Mouse (Mus musculus): ENCODE data around the gene Setd1a. TPM values are rescaled to one million over a fixed set of nuclear protein-coding genes. Genes with fewer than 3 reads are reported as not detected.

Setd1a gene
- total RNA-seq, 2 experiments from 2014 or later: 7.7 to 35.2 TPM

DNA sequence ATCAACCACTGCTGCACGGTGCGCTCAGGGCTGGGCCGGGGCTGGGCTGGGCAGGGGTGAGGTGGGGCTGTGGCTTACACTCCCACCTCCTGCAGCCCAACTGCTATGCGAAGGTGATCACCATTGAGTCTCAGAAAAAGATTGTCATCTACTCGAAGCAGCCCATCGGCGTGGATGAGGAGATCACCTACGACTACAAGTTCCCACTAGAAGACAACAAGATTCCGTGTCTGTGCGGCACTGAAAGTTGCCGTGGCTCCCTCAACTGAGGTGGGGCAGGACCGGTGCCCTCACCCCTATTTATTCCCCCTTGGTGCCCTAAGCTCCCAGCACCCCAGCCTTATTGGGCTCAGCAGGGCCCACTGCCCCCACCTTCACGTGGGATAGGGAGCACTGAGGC is 22.7 kb downstream of the Setd1a start:
- no peak for ATAC-seq (ENCODE audit: poor library complexity, severe bottlenecking)

DNA sequence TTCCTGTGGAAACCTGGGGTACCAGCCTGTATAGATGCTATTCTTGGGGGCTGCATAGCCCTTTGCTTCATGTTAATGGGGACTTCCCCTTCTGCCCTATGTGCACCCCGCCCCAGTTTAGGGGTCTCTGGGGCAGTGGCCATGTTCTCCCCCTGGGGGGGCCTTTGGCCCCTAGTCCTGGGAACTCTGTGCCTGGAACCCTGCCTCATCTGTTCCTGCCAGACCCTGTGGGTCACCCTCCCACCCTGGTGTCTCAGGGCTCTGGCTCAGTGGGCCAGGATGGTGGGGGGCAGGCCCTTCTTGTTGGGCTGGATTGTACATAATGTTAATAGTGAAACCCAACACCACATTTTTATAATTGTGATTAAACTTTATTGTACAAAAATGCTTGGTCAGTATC is 23.3 kb downstream of the Setd1a start:
- ATAC-seq (ENCODE audit: poor library complexity, severe bottlenecking): no peak

DNA sequence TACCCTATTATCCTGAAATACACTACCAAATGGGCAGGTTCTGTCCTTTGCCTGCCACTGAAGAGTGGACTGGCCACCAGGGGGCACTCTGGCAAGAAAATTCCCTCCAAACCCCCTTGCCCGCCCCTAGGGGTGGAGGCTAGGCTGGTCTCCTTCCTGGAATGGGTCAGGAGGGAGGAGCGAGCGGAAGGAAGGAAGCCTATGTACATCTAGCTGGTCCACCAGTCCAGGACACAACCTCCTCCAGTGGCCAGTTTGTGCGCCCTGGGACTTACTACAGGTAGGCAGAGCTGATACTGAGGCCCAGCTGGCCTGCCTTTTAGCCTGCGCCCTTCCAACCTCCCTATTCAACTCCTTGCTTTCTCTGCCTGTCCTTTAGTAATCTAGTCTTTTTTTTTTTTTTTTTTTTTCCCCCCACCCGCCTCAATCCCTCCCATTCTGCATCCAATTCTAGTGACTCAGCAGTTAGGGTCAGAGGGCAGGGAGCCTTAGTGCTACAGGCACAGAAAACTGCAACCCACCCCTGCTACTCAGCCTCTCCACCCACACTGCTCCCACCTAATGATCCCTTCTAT is 24.1 kb downstream of the Setd1a start, which contains the start of gene Hsd3b7:
Hsd3b7 (plus strand) TSS at position 170 of the 575 bp plus-strand sequence.
- ATAC-seq (ENCODE audit: poor library complexity, severe bottlenecking): peak; percentile 92

DNA sequence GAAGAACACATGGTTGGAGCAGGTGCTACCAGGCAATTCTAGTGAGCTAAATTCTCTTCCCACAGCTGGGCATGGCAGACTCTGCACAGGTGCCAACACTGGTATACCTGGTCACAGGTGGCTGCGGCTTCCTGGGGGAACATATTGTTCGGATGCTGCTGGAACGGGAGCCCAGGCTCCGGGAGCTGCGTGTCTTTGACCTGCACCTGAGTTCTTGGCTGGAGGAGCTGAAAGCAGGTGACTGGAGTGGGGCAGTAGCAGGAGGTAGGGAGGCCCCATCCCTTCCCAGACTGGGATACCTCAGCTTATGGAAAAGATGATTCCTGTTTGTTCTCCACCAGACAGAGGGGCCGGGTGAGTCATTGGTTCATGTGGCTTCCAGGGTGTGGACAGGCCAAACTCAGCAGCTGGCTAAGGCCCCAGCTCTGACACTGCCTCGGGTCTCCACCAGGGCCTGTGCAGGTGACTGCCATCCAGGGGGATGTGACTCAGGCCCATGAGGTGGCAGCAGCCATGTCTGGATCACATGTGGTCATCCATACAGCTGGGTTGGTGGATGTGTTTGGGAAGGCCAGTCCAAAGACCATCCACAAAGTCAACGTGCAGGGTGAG is 24.6 kb downstream of the Setd1a start:
- ATAC-seq (ENCODE audit: poor library complexity, severe bottlenecking): no peak

DNA sequence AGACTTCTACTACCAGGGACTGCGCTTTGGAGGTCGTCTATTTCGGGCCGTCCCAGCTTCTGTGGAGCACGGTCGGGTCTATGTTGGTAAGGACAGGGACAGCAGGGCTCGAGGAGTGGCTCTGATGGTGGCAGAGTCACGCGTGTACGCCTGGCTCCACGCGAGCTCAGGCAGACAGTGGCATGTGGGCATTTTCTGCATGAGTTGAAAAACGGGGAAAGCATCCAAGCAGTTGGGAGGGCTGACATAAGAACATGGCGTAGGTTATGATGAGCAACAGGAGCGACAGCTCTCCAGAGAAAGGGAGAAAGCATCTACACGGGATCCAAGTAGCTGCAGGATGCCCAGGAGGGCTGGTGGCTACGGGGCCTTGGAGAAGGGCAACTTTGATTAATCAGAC is 25.8 kb downstream of the Setd1a start:
- ATAC-seq (ENCODE audit: poor library complexity, severe bottlenecking): no peak

DNA sequence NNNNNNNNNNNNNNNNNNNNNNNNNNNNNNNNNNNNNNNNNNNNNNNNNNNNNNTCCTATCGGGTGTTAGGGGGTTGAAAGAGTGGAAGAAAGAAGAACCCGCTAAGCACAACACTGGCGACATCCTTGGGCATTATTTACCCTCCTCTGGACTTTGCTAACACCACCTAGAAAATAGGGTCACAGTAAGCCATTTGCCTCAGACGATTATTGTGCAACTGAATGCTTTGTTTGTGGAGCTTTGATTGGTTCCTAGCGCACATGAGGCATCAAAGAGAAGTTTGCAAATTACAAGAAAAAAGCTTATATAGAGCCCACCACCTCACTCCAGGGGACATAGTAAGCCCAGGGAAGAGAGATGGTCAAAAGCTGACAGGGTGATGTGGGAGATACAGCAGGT is 32.4 kb downstream of the Setd1a start:
- no peak for ATAC-seq (ENCODE audit: poor library complexity, severe bottlenecking)

DNA sequence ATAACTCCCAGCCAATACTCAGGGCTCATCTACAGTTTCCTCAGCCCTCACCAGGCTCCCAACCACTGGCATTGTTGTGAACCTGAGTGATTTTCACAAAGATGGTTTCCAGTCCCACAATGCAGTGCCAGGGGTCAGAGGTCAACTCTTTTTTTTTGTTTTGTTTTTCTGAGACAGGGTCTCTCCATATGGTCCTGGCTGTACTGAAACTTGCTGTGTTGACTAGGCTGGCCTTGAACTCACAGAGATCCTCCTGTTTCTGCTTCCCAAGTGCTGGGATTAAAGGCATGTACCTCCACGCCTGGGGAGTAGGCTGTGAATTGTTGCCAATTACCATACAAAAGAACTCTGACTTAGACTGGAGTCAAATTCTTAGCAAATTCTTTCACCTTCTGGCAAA is 33.4 kb downstream of the Setd1a start:
- no peak for ATAC-seq (ENCODE audit: poor library complexity, severe bottlenecking)

DNA sequence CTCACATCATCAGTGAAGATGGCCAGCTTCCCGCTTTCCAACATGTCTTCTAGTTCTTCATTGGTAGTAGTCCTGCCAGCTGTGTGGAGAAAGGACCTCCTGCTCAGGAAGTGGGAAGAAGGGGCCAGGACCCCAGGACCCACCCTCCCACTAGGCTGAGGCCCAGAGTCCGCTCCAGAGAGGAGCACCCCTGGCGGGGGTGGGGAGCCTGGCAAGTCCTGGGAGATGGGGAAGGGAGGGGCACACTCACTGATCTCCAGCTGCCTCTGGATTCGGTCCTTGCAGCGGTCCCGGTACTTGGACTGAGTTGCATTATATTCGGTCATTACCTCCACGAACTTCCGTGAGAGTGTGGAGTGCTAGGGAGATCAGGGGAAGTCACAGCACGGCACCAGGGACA is 34.2 kb downstream of the Setd1a start:
- no peak for ATAC-seq (ENCODE audit: poor library complexity, severe bottlenecking)

DNA sequence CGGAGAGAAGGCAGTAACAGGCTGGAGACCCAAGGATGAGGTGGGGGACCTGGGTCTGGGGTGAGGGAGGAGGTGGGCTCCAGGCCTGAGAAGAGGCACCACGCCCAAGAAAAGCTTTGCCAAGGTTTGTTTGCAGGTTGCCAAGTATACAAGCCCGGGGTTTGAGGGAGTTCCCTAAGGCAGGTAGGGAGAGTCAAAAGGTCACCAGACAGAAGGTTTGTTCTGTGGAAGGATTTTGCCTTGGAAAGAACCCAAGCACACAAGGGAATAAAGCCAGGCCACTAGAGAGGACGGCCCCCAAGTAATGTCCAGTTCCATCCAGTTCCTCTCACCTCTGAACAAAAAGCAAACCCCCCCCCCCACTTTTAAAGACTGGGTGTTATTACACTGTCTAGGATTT is 34.8 kb downstream of the Setd1a start:
- no peak for ATAC-seq (ENCODE audit: poor library complexity, severe bottlenecking)

DNA sequence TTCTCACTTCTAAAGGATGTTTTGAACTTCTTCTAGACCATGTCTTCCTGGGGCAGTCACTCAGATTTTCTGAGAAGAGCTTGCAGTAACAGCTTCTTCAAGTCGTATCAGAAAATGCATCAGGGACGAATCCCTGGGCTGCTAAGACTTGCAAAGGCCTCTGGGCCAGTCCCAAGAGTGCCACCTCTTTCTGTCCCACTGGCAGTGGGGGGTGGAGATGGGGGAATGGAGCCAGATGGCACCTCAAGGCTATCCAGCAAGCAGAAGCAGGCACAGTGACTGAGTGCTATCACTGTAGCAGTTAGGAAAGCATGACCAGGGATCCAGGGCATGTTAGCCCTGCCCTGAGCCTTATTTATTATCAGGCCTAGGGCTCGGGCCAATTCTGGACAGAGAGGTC is 35.8 kb downstream of the Setd1a start:
- ATAC-seq (ENCODE audit: poor library complexity, severe bottlenecking): no peak

DNA sequence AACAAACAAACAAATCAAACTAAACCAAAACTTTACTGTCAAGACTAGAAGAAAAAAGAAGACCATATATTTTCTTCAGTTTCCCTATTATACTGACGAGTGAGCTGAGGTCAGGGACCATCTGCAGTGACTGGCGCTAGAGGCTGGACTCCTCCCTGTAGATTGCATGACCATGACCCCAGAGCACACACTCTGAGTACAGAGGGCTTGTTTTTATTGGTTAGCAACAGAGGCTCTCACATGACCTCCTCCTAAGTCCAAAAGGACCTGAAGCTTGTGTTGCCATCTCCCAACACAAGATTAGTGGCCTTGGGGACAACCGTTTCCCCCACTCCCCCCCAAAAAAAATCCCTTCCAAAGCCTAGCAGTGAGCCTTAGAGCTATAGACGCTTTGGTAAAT is 37.4 kb downstream of the Setd1a start:
- ATAC-seq (ENCODE audit: poor library complexity, severe bottlenecking): no peak

DNA sequence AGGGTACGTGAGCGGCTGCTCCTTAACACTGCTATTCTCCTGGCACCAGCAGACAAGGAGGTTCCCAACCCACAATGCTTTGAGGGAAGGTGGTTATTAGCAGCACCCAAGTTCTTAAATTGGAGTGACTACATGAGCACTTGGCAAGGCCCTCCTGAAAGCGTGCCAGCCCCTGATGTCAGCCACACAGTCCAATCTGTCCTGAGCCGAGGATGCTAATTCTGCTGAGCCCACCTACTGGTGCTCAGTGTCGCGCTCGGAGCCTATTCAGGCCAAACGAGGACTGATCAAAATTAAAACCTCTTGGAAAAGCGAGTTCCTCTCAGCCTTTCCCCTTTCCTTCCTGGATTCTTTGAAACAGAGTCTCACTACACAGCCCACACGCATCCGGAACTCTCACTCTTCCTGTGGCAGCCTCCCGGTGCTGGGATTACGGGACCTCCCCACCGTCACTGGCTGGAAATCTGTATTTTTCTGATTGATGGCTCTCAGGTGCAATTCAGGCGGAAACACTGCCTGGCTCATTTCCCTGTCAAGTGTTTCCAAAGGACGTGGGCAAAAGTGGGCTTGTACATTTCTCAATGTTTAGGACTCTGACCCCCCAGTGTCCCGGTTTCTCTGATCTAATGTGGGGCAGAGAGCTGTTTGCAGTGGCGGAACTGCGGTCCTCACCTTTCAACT is 37.9 kb downstream of the Setd1a start:
- no peak for ATAC-seq (ENCODE audit: poor library complexity, severe bottlenecking)

DNA sequence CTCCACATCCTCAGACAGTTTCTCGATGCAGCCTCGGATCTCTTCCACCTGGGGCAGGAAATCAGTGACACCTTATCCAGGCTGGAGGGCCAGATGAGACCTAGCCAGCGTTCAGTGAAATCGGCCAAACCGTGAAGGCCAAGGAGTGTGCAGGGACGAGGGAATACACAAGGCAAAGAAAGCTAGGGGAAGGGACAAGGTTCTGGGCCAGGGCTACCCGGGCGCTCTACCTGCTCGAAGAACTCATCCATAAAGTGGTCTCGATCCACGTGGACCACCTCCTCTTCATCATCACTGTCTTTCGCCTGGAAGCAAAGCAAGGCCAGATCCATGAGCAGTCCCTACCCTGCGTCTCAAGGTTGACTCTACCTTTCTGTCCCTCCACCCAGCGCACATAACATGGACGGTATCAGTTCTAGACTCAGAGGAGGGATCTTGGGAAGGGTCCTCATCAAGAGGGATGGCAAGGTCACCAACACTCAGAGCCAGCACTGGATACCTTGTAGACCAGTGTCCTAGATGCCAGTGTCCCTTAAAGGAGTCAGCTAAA is 38.7 kb downstream of the Setd1a start:
- ATAC-seq (ENCODE audit: poor library complexity, severe bottlenecking): no peak

DNA sequence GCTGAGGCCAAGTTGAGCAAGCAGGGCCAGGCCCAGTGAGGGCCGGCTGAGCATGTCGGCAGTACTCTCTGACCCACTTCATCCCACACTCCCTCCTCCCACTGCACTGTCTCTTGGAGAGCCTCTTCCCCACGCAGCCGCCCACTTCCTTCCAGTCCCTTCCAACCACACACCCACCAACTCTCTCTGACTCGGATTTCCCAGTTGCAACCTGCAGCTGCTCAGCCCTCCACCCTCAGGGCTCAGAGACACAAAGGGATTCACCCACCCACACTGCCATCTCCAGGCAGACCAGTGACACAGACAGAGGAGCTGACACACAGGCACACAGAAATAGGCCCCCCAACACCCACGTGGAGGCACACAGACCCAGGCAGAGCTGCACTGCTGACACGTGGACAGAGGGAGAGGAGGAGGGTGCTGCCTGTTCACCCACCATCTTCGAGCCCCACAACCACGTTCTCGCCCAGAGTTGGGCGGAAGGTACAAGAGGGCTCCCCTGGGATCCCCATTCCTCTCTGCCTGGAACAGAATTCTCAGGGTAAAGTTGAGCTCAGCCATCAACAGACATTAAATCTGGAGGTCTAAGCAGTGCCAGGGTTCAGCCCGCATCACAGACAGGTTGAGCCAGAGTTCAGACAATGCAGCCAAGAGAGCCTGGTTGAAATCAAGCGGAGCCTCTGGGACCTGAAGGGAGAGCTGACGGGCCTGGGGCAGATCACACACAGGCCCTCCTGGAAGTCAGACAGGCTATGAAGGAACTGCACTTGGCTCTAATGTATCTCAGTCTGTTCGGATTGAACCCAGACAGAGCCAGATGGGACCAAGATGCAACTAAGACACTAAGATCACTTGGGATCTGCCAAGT is 39.7 kb downstream of the Setd1a start:
- peak; percentile 73 for ATAC-seq (ENCODE audit: poor library complexity, severe bottlenecking)

DNA sequence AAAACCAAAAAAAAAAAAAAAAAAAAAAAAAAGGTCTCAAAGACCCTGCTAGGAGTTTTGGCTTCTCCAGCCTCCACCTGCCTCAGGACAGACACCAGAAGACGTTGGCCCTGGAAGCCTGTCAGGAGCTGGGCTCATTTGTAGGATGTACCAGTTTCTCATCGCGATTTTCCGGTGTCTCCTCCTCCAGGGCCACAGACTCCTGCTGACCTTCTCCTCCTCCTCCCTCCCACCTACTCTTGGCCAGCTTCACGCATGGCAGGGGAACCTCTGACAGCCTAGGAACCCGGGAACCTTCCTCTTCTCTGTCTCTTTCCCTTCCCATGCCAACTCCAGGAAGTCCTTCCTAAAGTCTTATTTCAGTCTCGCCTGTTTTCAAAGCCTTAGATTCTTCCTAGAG is 40.6 kb downstream of the Setd1a start:
- no peak for ATAC-seq (ENCODE audit: poor library complexity, severe bottlenecking)

DNA sequence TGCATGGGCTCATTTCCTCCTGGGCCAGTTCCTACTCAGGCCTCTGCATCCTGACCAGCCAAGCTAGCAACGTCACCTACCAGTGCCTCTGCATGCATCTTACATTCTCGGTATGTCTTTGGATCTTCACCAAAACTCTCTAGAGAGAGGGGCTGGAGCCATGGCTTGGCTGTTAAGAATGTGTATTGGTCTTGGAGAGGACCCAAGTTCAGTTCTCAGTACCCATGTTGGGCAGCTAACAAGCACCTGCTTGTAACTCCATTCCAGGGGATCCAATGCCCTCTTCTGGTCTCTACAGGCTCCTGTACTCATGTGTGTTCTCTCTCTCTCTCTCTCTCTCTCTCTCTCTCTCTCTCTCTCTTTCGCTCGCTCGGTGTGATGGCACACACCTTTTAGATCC is 41.3 kb downstream of the Setd1a start:
- ATAC-seq (ENCODE audit: poor library complexity, severe bottlenecking): no peak

DNA sequence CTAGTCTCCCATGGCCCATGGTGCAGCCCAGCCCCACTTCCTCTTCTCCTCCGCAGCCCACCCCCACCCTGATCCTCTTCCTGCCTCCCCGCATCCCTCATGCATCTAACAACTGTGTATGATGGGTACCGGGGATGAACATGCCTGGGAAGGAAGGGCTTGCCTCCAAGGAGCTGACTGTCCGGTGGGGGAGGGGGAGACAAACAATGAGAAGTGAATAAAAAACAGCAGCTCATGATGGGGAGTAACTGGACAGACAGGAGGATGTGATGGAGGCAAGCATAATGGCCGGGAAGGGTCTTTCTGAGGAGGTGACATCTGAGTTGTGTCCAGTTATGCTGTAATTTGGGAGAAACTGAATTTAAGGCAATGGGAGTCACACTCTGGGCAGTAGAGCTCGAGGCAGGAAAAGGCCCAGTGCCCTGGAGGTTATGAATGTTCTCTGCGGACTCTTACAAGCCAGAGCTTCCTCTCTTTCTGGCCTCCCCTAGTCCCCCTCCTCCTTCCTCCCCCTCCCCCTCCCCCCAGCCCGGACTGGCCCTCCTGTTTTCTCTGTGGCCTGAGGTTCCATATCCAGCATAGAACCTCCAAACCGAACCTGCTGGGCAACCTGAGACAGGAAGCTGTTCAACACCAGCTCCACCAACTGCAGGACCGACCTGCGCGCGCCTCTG is 44.5 kb downstream of the Setd1a start:
- ATAC-seq (ENCODE audit: poor library complexity, severe bottlenecking): 0 out of 2 replicates have a peak, but pooled peaks have one; percentile 24

DNA sequence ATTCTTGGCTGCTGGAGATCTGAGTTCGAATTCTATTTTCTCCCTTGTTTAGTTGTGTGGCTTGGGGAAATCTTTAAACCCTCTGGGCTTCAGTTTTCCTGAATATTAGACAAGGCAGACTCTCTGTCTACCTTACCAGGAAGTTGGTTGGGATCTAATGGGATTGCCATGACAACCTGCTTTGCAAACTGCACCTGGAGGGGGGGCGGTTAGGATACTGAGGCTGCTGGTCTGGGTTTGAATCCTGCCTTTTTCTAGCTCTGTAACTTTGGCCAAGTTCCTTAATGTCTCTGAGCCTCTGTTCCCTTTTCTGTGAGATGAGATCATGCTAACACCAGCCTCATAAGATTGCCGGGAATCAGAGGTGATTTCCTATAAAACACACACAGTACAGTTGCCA is 46.0 kb downstream of the Setd1a start:
- ATAC-seq (ENCODE audit: poor library complexity, severe bottlenecking): no peak

DNA sequence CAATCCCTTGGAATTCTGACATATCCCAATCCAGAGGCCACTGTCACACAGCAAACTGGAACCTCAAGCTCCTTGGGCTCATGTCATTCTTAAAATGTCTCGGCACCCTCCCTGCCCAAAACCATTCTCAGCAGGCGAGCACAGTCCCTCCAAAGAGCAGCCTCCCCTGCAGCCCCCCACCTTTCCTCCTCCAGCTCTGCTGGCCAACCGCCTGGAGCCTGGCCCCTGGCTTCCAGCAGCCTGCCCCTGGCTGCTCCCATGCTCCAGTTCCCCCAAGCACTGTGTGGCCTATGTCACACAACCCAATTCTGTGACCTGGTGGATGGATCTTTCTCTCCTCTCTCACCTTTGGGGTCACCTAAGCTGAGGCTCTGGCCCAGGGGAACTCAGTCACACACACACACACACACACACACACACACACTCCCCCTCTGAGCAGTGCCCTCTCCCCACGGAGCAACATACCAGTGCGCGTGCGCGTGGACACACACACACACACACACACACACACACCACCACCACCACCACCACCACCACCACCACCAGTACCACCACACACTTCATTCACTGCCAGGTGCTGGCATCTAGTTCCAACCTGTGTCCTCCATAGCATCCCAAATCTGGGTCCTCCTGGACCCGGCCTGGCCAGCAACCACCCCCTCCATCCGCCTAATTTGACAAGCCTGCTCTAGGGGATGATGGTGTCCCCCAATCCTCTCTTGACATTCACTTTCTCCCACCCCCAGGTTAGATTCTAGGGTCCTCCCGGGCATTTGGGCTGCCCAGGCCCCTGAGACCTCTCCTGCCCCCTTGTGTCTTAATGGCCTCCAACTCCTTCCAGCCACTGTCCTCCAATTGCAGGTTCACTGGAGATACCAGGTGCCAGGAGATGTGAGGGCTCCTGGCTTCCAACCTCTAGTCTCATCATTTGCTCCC is 47.0 kb downstream of the Setd1a start:
- no peak for ATAC-seq (ENCODE audit: poor library complexity, severe bottlenecking)
